Mouse (Mus musculus): ENCODE measurements around the gene Paics.

The Paics gene

GRCm38 (mm10) chr5:77011082-77011481 is 60.0 kb downstream of the Paics start:
- no peak for DNase-seq (ENCODE audit: low read depth, low spot score)

DNA sequence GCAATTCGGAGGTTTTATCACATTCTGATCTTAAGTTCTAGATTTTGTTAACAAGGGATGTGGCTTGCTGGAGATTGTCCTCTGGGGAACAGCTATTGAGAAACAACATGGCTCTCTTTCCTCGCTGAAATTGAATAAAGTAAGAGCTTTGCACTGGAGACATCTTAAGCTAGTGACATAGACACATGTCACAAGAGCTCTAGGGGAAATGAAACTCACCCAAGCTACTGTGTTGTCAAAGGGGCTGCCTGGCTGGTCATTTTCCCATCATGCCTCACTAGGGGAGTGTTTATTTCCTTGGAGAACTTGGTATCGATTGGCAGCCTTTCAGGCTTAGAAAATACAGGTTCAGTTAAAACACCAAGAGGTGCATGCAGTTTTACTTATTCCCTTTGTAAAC is 62.1 kb downstream of the Paics start:
- DNase-seq (ENCODE audit: low read depth, low spot score): no peak

GRCm38 (mm10) chr5:77015544-77016482 is 64.7 kb downstream of the Paics start, which contains the start of gene Thegl:
Gene Thegl (plus strand): TSS chr5:77016023.
- peak; percentile 57 for DNase-seq (ENCODE audit: low read depth, low spot score)
